Mouse (Mus musculus) limb, embryonic 14.5 days (tissue): ENCODE data around the gene Klhdc4. TPM values are rescaled to one million over a fixed set of nuclear protein-coding genes. Genes with fewer than 3 reads are reported as not detected.

ENCODE experiments used
- ATAC-seq: fragments of 200-750 bp; cut with Nextera tagmentation; 2 replicates; pipeline ENCODE4 v1.8.0; 2017; ENCODE audit warnings: low read depth, moderate number of reproducible peaks, moderate TSS enrichment; ENCODE audit not compliant: low FRiP score
- DNase-seq: peaks from one replicate; pipeline ENCODE4 v3.0.0-alpha.2; 2015; ENCODE audit warnings: low spot score
- H3K27ac ChIP-seq: fragments of 300-500 bp; sonication (generic); replicated peaks from 2 replicates; pipeline ENCODE4 v1.5.1; 2014; ENCODE audit warnings: low read depth, mild to moderate bottlenecking, low read length, moderate library complexity, mixed read lengths
- H3K27me3 ChIP-seq: fragments of 300-500 bp; sonication (generic); 2 replicates; pipeline ENCODE4 v1.6.1; 2014; ENCODE audit warnings: low read length, mixed read lengths; ENCODE audit not compliant: control insufficient read depth, insufficient read depth
- H3K36me3 ChIP-seq: fragments of 300-500 bp; sonication (generic); 2 replicates; pipeline ENCODE4 v1.6.1; 2014; ENCODE audit warnings: mild to moderate bottlenecking, low read length, moderate library complexity, mixed read lengths; ENCODE audit not compliant: control insufficient read depth, insufficient read depth
- H3K4me1 ChIP-seq: fragments of 300-500 bp; sonication (generic); 2 replicates; pipeline ENCODE4 v1.6.1; 2014; ENCODE audit warnings: antibody characterized with exemption, low read length, mixed read lengths; ENCODE audit not compliant: control insufficient read depth, insufficient read depth
- H3K4me2 ChIP-seq: fragments of 300-500 bp; sonication (generic); replicated peaks from 2 replicates; pipeline ENCODE4 v1.6.1; 2014; ENCODE audit warnings: low read depth, mild to moderate bottlenecking, low read length, moderate library complexity; ENCODE audit not compliant: severe bottlenecking
- H3K4me3 ChIP-seq: fragments of 300-500 bp; sonication (generic); replicated peaks from 2 replicates; pipeline ENCODE4 v1.5.1; 2014; ENCODE audit warnings: low read length
- H3K9ac ChIP-seq: fragments of 300-500 bp; sonication (generic); 2 replicates; pipeline ENCODE4 v1.6.1; 2014; ENCODE audit warnings: mild to moderate bottlenecking, low read depth, low read length, moderate library complexity; ENCODE audit not compliant: severe bottlenecking
- H3K9me3 ChIP-seq: fragments of 300-500 bp; sonication (generic); 2 replicates; pipeline ENCODE4 v1.6.1; 2016; ENCODE audit warnings: low read length; ENCODE audit not compliant: control insufficient read depth
- POLR2A ChIP-seq: fragments of 200-500 bp; IDR thresholded peaks from 2 replicates; pipeline ENCODE4 v1.8.0; 2012; ENCODE audit warnings: inconsistent platforms, mild to moderate bottlenecking, moderate library complexity, borderline replicate concordance; ENCODE audit not compliant: insufficient read depth, insufficient read length; ENCODE audit errors: extremely low read depth
- WGBS: fragments of 180-500 bp; shearing (Covaris S2); extraction: QIAGEN DNeasy Blood & Tissue Kit; methylation state at CpG from one replicate; pipeline ENCODE4 v1.1.7; 2014; 5-methylcytosine and 5-hydroxymethylcytosine counted together
- polyA plus RNA-seq, 2 experiments: library from polyadenylated mRNA; depleted of rRNA in 1 of 2; stranded (reverse) in 1 of 2; unstranded in 1 of 2; fragments of >200 nt; fragmentation: Nextera tagmentation in 1 of 2; extraction: Ambion mirVana in 1 of 2; gene quantifications; 2 replicates each; pipeline versions ENCODE4 v1.2.1 to v1.2.3; 2012 to 2014

Klhdc4 gene
- polyA plus RNA-seq, 2 experiments = 32.0 to 37.2 TPM

- ATAC-seq = no peak
Measured at GRCm38 (mm10) chr8:121847261-121847822, 18.0 kb upstream of the Klhdc4 start.

GRCm38 (mm10) chr8:121846815-121847214 lies 17.4 kb upstream of the Klhdc4 start:
- H3K4me1 ChIP-seq = peaks cover 5% of the 10 kb centered on the region; the same call in 1 of the 2 replicates
- DNase-seq (no peak), ATAC-seq (no peak)
- no peaks in the 10 kb centered on the region for H3K36me3 ChIP-seq
- H3K9ac ChIP-seq = no peak overlapping the region
- H3K4me2 ChIP-seq = no peak overlapping the region
- no peaks in the 10 kb centered on the region for H3K27me3 ChIP-seq
- H3K4me3 ChIP-seq = no peak overlapping the region
- H3K9me3 ChIP-seq = no peaks in the 10 kb centered on the region
- no peak overlapping the region for H3K27ac ChIP-seq
- no peak for TF ChIP-seq POLR2A

More at GRCm38 (mm10) chr8:121847261-121847822, 18.0 kb upstream of the Klhdc4 start:
- H3K27me3 ChIP-seq = no peaks in the 10 kb centered on the region
- no peaks in the 10 kb centered on the region for H3K9me3 ChIP-seq
- no peak overlapping the region for H3K4me2 ChIP-seq
- H3K27ac ChIP-seq = no peak overlapping the region
- 79% methylated on average over 10 of the region's 10 CpGs for WGBS
- no peak for DNase-seq
- TF ChIP-seq POLR2A = no peak
- H3K4me1 ChIP-seq = peaks cover 5% of the 10 kb centered on the region; the same call in 1 of the 2 replicates
- H3K36me3 ChIP-seq = no peaks in the 10 kb centered on the region
- no peak overlapping the region for H3K4me3 ChIP-seq
- no peak overlapping the region for H3K9ac ChIP-seq

DNA sequence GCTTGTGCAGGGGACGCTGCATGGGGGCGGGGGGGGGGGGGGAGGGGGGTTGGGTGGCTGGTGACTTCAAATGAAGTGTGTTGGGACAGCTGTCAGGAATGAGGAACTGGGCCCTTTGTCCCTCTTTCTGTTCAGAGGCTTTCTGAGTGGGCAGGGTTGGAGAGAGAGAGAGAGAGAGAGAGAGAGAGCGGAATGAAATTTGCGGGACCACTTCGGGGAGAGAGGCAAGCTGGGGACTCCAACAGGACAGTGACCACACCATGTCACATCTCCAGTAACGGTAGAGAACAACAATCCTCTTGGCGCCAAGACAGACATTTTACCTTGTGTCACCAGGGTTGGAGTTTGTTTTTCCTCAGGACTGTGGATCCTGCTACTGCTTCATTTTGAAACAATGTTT lies 15.4 kb upstream of the Klhdc4 start:
- H3K4me3 ChIP-seq = no peak overlapping the region
- no peak overlapping the region for H3K4me2 ChIP-seq
- no peaks in the 10 kb centered on the region for H3K4me1 ChIP-seq
- no peak for ATAC-seq
- H3K27me3 ChIP-seq = no peaks in the 10 kb centered on the region
- H3K9me3 ChIP-seq = no peaks in the 10 kb centered on the region
- DNase-seq = no peak
- H3K27ac ChIP-seq = no peak overlapping the region
- no peaks in the 10 kb centered on the region for H3K36me3 ChIP-seq
- 62% methylated on average over 7 of the region's 7 CpGs for WGBS
- no peak overlapping the region for H3K9ac ChIP-seq
- TF ChIP-seq POLR2A = no peak

DNA sequence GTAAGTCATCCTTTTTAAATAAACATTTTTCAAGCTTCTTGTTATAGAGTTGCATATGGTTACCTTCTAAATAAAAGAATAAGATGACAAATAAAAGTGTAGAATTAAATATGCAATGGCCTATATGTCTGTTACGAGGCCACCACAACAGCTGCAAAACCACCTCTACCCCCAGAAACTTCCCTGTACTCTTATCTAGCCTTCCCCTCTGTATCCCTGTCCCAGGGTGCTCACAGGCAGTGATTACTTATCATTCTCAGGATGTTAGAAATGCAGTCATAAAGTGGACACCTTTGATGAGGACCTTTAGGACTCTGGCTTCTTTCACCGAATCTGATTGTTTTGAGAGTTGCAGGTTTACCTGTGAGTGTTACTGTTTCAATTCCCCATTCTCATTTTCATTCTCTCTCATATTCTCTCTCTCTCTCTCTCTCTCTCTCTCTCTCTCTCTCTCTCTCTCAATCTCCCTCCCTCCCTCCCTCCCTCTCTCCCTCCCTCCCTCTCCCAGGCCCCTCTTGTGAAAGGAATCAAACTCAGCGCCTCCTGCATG lies 13.9 kb upstream of the Klhdc4 start:
- Histone ChIP-seq H3K4me2 (no peak overlapping the region), H3K9me3 (no peaks in the 10 kb centered on the region), H3K4me3 (no peak overlapping the region), H3K27ac (no peak overlapping the region), H3K27me3 (no peaks in the 10 kb centered on the region), H3K9ac (no peak overlapping the region), H3K4me1 (no peaks in the 10 kb centered on the region), H3K36me3 (no peaks in the 10 kb centered on the region)
- TF ChIP-seq POLR2A = no peak
- WGBS = 84% methylated on average over 3 of the region's 3 CpGs
- DNase-seq = no peak
- no peak for ATAC-seq

GRCm38 (mm10) chr8:121842064-121842955 lies 12.9 kb upstream of the Klhdc4 start:
- Histone ChIP-seq H3K27me3 (no peaks in the 10 kb centered on the region), H3K4me2 (no peak overlapping the region), H3K36me3 (no peaks in the 10 kb centered on the region), H3K9ac (no peak overlapping the region), H3K4me1 (no peaks in the 10 kb centered on the region), H3K4me3 (no peak overlapping the region), H3K9me3 (no peaks in the 10 kb centered on the region), H3K27ac (no peak overlapping the region)
- no peak for TF ChIP-seq POLR2A
- no peak for ATAC-seq
- 83% methylated on average over 8 of the region's 8 CpGs for WGBS
- no peak for DNase-seq
